Mouse (Mus musculus): Measurements from ENCODE around the gene Zfp189.
"Not testable (repeated sequence)": the region's sequence is repeated elsewhere in the genome, so short reads cannot be mapped to it uniquely, and the experiment has no call there.

The Zfp189 gene

DNA sequence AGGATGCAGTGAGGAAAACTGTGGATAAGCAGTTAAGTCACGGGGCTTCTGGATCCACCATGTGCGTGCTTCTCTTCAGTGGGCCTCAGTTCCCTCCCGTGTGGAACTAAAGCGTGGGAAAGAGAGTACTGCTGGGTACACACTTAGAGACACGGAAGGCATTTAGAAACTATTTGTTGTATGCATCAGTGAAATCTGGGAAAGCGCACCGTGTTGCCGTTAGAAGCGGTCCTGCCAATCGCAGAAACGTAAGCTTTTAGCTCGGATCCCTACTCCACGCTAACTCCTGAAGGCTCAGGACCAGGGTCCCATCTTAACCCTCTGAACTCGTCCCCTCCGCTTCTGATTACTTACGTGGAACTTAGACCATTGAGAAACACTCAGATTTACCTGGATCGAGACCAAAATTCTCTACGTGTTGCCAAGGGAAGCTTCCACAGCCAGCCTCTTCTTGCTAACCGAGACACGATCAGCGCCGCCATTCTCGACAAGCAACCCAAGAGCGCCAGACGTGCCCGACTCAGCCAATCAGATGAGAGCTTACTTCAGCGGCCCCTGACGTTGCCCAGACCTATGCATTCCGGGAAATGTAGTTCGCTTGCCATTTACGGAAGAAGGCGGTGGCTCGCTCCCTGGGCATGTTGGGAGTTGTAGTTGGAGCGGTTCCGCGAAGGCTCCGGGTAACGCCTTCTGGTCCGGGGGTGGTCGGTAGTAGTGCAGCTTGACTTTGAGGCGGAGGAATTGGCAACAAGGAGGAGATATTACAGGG, at the start of gene Zfp189, which contains the start of gene Mrpl50:
Zfp189 (plus strand) TSS at position 605 of the 769 bp plus-strand sequence.
Mrpl50 (minus strand) TSS at position 522 of the 769 bp plus-strand sequence.
- peak; percentile 94 to 98 for DNase-seq (ENCODE audit: low spot score in 2 of 2)

DNA sequence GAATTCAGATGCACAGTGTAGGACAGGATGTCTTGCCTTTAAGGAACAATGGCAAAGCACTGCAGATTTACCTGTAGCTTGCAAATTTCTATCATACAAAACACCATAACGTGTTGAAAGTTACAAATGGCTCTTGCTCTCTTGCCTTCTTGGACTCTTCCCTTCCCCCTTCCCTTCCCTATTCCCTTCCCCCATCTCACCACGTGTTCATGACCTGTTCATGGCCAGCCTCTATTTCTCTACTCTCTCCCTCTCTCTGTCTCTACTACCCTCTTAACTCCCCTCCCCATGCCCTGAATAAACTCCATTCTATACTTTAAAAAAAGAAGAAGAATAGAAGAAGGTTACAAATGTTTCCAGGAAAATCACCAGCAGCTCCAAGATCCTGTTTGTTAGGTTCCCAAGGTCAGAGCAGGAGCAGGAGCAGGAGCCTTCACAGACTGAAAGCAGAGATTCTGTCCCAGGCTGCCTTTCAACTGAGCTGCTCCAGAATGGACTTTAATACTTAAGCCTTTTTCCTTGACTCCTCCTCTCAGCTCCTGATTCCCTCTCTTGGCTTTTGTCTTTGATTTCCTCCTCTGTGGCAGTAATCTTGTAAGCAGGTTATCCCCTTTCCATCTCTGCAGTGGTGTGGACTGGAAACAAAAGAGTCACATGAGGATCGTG, 47.4 kb upstream of the Zfp189 start, which contains the start of gene Acnat1:
Acnat1 (minus strand) TSS at position 478 of the 666 bp plus-strand sequence.
- DNase-seq (ENCODE audit: low spot score in 2 of 2): no peak

DNA sequence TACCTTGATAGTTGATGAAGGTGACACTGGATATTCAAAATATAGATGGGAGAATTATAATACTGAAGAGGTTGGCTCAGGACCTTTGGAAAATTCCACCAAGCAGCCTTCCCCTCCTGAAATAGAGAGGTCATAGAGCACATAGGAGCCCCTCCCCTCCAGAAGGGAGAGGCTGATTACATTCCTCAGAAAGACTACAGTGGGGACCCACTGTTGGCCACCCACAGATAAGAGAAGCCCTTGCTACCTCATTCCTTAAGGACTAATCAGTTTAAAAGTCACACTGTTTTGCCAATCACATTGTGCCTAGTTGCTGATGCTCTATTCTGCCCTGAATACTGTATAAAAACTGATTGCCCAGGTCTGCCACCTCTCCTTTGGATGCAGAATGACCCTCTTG, 46.4 kb upstream of the Zfp189 start:
- no peak for DNase-seq (ENCODE audit: low spot score in 2 of 2)

DNA sequence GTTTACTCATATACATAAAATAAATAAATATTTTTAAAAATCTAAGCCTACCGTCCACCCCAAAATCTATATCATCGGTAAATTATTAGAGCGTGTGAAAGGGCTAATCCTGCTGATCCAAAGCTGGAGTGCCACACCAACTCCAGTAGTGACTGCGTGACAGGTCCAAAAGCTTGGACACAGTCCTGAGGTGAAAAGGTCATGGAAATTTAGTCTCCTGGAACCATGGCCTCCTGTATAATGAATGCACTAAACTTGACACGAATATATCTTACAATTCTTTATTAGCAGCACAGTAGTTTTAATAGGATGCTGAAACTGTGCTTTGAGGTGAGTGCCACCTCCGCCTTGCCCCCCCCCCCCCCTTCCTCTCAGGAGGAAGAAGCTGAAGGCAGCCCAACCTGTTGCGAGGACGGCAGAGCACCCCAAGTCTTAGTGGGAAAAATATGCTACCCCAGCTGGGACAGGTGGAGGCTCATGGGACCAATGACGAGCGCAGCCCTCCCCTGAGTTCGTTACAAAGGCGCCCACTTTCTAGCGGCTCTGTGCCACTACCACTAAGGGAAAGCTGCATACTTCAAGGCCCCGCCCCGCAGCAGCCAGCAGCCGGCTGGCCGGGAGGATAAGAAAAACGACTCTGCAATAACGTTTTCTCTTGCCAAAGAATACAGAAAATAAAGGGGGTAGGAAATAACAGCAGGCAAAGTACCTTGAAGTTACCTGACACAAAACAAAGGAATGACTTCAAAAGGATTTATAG, 42.7 kb upstream of the Zfp189 start:
- no peak for DNase-seq (ENCODE audit: low spot score in 2 of 2)

DNA sequence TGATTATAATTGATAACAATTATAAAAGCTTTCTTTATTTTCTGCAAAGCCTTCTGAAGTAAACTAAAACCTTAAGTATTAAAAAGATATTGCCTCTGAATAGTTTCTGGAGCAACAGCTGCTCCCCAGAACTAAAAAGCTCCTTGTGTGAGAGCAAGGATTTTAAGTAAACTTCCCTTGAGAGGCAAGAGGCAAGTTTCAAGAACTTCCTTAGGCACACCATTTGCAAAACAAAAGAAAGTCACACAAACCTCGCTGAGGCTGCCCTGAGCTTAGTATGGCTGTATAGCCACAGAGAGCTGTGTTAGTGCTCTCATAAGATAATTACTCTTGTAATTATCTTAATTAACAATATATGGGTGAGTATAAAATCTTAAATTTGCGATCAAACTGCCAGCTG, 41.9 kb upstream of the Zfp189 start:
- DNase-seq (ENCODE audit: low spot score in 2 of 2): not testable (repeated sequence)

DNA sequence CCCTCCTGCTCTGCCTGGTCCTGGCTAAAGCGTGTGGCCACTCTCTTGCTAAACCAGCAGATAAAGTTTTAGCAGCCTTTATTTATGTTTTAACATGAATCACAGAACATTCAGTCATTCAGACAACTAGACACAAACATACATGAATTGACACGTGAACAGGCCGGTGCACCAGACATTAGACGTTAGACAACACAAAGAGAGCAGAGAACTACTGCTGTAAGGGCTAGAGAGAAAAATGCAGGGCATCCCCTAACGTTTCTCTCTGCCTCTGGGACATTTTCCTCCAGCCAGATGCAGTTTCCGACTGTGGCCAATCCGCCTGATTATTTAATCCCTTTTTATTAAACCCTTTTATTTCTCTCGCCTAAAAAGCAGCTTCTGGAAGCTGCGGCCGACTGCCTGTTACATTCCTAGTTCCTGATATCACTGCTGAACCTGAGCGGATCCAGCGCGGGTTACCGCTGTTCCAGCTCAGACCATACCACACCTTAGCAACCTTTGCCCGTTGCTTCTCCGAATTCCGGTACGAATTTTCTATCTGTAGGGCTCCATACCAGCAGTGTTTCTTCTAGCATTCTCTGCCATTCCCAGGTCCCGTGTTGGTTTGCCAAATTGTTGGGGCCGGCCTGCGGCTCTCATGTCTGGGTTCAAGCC, 40.7 kb upstream of the Zfp189 start:
- no peak for DNase-seq (ENCODE audit: low spot score in 2 of 2)

DNA sequence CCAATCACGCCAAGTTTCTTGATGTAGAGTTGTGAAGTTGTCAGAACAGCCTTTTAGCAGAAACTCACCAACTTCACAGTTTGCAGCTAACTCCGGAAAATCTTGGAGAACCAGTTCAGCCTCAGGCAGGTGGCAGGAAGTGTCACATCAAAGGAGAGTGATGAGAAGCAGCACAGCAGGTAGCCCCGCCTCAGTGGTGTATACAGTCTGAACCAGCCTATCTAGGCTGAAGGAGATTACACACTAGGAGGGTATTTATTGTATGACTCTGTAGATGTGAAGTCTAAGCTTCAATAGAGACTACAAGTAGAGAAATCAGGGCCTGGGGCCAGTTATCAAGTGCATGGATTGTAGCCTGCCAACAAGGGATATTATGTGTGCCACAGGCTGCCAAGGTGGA, 40.1 kb upstream of the Zfp189 start:
- DNase-seq (ENCODE audit: low spot score in 2 of 2): no peak

DNA sequence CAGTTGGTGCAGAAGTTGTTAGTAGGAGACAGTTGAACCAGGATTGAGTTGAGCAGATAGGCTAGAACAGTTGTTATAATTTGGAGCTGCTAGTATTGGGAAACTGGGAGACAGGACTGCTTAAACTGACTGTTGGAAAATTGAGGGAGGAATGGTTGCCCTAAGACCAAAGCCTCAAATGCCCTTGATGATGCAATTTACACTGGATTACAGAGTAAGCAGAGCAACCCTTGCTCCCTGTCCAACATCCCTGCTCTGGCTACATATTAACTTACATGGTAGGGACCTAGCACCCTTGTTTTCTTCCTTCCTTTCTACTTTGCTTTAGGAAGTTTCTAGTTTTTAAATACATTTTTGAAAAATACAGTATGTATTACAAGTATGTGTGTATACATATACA, 35.5 kb upstream of the Zfp189 start:
- no peak for DNase-seq (ENCODE audit: low spot score in 2 of 2)

DNA sequence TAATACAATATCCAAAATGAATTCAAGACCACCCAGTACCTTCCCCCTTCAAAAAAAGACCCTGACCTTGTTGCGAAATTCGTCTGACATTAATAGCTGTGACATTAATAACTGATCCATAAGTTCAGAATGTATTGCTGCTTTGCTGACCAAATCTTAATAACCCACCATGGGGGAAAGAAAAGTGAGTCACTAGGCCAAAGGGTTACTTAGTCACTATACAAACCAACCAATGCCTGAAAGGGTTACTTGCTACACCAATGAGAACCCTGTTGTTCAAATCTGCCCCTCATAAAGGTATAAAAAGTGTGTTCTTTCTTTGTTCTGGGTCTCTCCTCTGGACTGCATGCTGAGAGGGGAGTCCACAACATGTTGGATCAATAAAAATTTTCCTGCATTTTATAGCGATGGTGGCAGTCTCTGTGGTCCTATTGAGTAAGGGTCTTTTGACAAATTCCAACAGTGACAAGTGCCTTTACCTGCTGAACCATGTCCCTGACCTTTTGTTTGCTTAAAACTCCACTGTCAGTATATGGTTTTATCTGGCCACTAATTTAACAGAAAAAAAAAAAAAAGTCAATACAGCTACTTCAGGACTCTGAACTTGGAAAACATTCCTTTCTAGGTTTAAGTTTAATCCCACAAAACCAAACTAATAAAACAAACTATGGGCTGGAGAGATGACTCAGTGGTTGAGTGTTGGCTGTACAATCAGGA, 34.9 kb upstream of the Zfp189 start:
- not testable (repeated sequence) for DNase-seq (ENCODE audit: low spot score in 2 of 2)

DNA sequence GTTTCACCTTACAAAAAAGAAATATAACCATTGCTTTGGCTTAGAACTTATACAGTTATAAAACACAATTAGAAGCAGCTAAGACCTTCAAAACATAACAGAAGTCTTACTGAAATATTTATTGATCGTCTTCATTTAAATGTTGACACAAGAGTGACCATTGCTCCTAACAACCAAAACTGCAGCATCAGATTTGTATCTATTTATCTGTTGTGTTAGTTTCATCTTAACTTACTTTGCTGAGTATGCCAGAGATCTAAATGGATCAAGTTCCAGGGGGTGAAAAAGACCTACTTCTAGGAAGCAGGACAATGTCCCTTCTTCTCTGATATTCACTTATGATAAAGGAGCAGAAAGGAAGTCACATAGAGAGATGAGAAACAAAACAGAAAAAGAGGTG, 17.4 kb upstream of the Zfp189 start:
- DNase-seq (ENCODE audit: low spot score in 2 of 2): no peak

DNA sequence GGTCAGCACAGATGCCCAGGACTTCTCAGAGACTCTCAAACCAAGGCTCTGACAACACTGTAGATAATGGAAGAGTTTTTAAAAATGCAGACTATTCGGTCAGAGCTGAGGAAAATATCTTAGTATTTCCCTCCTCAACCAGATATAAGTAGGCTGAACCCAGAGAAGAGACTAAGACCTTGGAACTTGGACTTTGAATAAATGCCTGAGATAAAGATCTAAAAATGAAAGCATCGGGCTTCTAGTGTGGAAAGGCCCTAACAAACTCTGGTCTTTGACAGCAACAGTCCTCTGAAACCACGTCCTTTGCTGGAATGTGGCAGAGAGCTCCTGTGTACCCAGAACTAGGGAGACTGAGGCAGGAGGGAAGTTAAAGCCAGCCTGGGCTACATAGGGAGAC, 14.6 kb upstream of the Zfp189 start, which contains the start of gene Baat:
Baat (minus strand) TSS at position 172 of the 400 bp plus-strand sequence.
- no peak for DNase-seq (ENCODE audit: low spot score in 2 of 2)

DNA sequence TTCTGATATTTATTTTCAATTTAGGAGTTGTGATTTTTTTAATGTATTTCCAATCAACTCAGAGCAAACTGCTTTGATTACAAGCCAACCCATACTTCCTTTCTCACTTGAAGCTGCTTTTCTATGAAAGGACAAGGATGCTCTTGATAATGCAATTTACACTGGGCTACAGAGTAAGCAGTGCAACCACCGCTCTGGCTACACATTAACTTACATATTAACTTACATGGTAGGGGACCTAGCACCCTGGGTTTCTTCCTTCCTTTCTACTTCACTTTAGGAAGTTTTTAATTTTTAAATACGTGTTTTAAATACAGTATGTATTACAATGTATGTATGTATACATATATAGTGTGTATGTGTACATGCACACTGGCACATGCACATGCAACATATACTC, 11.8 kb upstream of the Zfp189 start:
- DNase-seq (ENCODE audit: low spot score in 2 of 2): no peak

DNA sequence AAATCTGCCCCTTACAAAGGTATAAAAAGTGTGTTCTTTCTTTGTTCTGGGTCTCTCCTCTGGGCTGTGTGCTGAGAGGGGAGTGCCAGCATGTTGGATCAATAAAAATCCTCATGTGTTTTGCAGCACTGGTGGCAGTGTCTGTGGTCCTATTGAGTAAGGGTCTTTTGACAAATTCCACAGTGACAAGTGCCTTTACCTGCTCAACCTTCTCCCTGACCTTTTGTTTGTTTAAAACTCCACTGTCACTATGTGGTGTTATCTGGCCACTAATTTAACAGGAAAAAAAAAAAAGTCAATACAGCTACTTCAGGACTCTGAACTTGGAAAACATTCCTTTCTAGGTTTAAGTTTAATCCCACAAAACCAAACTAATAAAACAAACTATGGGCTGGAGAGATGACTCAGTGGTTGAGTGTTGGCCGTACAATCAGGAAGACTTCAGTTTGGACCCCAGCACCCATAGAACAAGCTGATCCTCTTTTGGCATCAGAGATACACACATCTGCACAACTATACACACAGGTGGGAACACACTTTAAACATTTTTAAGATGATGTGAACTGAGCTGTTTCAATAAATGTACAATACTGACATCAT, 10.6 kb upstream of the Zfp189 start:
- DNase-seq (ENCODE audit: low spot score in 2 of 2): not testable (repeated sequence)

DNA sequence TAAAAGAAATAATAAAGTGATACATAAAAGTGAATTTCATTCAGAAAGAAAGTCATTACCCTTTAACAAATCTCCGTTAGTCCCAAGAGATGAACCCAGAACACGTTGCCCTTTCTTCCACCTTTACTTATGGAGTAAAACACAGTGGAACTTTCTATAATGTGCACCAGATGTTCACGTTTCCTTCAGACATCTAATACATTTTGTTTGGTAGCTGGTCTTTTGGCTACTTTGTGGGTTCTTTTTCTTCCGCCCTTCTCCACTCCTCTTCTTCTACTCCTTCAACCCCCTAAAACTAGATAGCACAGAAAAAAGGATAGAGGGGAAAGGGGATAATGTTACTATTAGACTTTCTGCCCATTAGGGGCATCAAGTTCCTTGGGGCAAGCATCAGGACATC, 8.3 kb upstream of the Zfp189 start:
- DNase-seq (ENCODE audit: low spot score in 2 of 2): no peak

DNA sequence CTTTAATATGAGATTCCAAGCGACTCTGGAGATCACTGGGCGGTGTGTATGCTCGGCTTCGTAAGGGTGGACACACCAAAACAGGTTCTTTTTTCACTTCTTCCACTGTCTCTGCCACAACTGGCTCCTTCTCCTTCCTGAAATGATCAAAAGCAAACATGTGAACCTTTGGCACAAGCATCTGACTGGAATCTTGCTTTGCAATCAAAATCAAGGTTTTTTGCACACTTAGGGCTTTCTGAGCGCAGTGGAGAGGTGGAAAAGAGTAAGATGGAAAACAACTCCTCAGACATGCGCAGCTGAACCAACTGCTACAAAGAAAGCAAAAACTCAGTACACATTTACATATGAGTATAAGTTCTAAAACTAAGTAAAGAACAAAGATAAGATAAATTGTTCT, 6.5 kb upstream of the Zfp189 start:
- DNase-seq (ENCODE audit: low spot score in 2 of 2): no peak

DNA sequence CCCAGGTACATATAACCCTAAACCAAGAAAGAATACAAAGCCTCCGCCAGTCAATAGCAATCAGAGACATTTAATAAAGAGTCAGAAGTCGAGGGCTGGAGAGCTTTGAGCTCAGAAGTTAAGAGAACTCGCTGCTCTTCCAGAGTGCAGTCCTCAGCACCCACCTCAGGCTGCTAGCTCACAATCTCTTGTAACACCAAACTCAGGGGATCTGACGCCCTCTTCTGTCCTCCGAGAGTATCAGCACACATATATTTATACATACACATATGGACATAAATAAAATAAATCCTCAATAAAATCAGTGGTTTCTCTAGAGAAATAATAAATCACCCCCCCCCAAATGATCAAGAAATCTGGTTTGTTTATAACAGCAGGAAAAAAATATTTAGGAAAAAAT, 1.5 kb upstream of the Zfp189 start:
- DNase-seq (ENCODE audit: low spot score in 2 of 2): no peak

DNA sequence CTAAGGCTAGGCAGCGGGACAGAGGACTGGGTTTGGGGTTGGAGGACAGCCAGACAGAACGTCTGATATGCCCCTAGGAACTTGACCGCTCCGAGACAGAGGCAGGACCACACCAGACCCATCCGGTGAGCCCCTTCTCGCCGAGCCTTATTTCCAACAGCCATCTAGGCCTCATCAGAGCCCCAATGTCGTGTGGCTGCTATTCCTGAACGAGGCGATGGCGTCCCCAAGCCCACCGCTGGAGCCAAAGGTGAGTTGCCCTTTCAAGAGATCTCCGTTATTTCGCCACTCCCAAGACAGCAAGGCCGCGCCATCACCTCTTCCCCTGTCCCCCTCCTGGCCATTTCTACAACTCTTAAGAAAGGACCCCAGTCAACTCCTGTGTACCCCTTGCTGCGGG, 370 bp downstream of the Zfp189 start:
- DNase-seq (ENCODE audit: low spot score in 2 of 2): no peak

DNA sequence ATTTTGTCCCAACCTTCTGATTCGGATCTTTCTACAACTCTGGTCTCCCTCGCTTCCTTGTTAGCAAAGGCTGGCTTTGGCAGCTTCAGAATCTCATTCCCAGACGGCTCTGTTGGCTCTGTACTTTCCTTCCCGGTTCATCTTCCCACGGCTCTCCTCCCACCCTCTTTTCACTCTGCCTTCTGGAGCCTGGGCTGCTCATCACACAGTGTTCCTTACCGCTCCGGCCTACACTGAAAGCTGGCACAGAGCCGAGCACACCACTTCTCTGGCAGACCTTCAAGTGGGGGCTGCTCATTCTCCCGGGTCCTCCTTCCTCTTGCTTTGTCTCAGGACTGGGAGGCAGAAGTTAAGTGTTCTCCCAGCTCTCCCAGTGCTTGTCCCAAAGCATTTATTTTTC, 1.6 kb downstream of the Zfp189 start:
- peak; percentile 71 to 90 for DNase-seq (ENCODE audit: low spot score in 2 of 2)

DNA sequence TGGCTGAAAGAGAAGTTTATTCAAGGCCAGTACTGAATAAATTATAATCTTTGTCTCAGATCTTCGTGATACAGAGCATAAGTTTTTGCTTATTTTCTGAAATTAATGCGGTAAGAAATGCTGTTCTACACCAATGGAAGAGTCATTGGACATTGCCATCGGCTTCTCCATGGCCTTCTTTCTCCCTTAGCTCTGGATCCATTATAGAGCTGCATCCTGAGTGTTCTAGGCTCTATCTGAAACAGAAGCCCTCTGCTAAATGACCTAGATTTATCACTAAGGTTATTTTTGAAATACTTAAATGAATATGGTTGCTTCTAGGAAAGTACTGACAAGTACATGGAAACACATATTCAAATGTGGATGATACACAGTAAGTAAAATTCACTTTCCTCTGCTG, 14.1 kb downstream of the Zfp189 start:
- no peak for DNase-seq (ENCODE audit: low spot score in 2 of 2)

DNA sequence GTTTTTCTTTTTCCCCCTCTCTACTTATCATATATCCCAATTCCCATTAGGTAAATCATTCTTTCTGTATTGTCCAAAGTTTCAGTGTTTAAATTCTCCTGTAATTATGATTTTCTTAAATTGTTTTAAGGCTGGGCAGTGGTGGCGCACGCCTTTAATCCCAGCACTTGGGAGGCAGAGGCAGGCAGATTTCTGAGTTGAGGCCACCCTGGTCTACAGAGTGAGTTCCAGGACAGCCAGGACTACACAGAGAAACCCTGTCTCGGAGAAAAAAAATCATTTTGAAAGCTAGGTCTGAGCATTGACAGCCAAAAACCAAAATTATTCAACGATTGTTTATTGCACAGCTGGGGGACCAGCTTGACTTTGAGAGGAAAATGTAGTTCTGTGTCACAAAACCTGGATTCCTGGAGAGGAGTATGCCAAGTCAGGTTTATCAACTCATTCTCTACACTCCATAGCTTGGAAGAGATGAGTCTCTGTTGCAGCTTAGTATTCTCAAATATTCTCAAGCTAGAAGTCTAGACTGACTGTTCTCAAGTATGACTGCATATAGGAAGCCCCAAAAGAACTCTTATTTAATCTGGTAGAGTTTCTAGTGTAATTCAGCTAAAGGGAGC, 14.8 kb downstream of the Zfp189 start:
- DNase-seq (ENCODE audit: low spot score in 2 of 2): no peak

All from left cerebral cortex, adult 9 months (tissue).